Mouse (Mus musculus) cerebellum, adult 2 months (tissue): ENCODE measurements around the gene Mob3a. TPM values are rescaled to one million over a fixed set of nuclear protein-coding genes. Genes with fewer than 3 reads are reported as not detected.
A peak's percentile ranks its signal among the peaks of the same experiment; 100 is the strongest.

Source experiments
- DNase-seq, 2 experiments: peaks; one replicate each; pipeline ENCODE4 v3.0.0; 2021
- H3K27ac ChIP-seq: fragments of 200-500 bp; 2 replicates; pipeline ENCODE4 v1.5.1; 2012; ENCODE audit warnings: low read length, control low read depth, inconsistent platforms; ENCODE audit not compliant: insufficient read depth
- H3K27me3 ChIP-seq: fragments of 200-500 bp; 2 replicates; pipeline ENCODE4 v1.6.1; 2012; ENCODE audit warnings: inconsistent platforms, mild to moderate bottlenecking, low read length, moderate library complexity; ENCODE audit not compliant: control insufficient read depth, insufficient read depth
- H3K4me1 ChIP-seq: fragments of 200-500 bp; 2 replicates; pipeline ENCODE4 v1.6.1; 2011; ENCODE audit warnings: low read length; ENCODE audit not compliant: control insufficient read depth, insufficient read depth
- H3K4me3 ChIP-seq: fragments of 200-500 bp; replicated peaks from 2 replicates; pipeline ENCODE3; 2011; ENCODE audit warnings: mild to moderate bottlenecking, low read depth, low read length, control low read depth; ENCODE audit not compliant: insufficient read depth
- CTCF ChIP-seq: fragments of 200-500 bp; IDR thresholded peaks from 2 replicates; pipeline ENCODE4 v1.5.1; 2011; ENCODE audit warnings: low read depth, mild to moderate bottlenecking, control low read depth, low read length, moderate library complexity, borderline replicate concordance; ENCODE audit not compliant: insufficient read depth
- POLR2A ChIP-seq: fragments of 200-500 bp; IDR thresholded peaks from 2 replicates; pipeline ENCODE4 v1.6.1; 2011; ENCODE audit warnings: low read length, control low read depth, borderline replicate concordance; ENCODE audit not compliant: insufficient read depth
- WGBS: fragments of 180-500 bp; shearing (Covaris S2); methylation state at CpG from one replicate; pipeline ENCODE4 v1.1.7; 2018; 5-methylcytosine and 5-hydroxymethylcytosine counted together
- polyA plus RNA-seq: library from polyadenylated mRNA; depleted of rRNA; stranded (reverse); fragments of >200 nt; gene quantifications from 2 replicates; pipeline ENCODE4 v1.2.3, GENCODE M21; 2012

Mob3a gene
- polyA plus RNA-seq, 1 experiment = 12.6 TPM

- Histone ChIP-seq H3K27me3 (no peaks in the 10 kb centered on the region), H3K27ac (peak overlapping the region; percentile 49; the same call in 1 of the 2 replicates), H3K4me1 (peaks cover 21% of the 10 kb centered on the region; the same call in 1 of the 2 replicates), H3K4me3 (peak overlapping the region; percentile 89)
- WGBS = 5% methylated on average over 5 of the region's 5 CpGs
- TF ChIP-seq POLR2A (no peak), CTCF (no peak)
- DNase-seq = peak; percentile 51 to 53
Measured at GRCm38 (mm10) chr10:80741146-80741545, 39.4 kb upstream of the Mob3a start.

GRCm38 (mm10) chr10:80738657-80739056, 36.9 kb upstream of the Mob3a start:
- peaks cover 40% of the 10 kb centered on the region for H3K4me1 ChIP-seq
- H3K4me3 ChIP-seq = no peak overlapping the region
- no peak overlapping the region for H3K27ac ChIP-seq
- no peaks in the 10 kb centered on the region for H3K27me3 ChIP-seq
- DNase-seq = no peak
- TF ChIP-seq CTCF = no peak
- TF ChIP-seq POLR2A = no peak
- WGBS = 31% methylated on average over 1 of the region's 1 CpGs

GRCm38 (mm10) chr10:80736731-80737130, 35.0 kb upstream of the Mob3a start:
- Histone ChIP-seq H3K27me3 (no peaks in the 10 kb centered on the region), H3K4me3 (no peak overlapping the region), H3K4me1 (peaks cover 49% of the 10 kb centered on the region), H3K27ac (peak overlapping the region; percentile 73)
- DNase-seq = peak; percentile 69 to 82
- TF ChIP-seq CTCF (no peak), POLR2A (no peak)
- 3% methylated on average over 5 of the region's 5 CpGs for WGBS

DNA sequence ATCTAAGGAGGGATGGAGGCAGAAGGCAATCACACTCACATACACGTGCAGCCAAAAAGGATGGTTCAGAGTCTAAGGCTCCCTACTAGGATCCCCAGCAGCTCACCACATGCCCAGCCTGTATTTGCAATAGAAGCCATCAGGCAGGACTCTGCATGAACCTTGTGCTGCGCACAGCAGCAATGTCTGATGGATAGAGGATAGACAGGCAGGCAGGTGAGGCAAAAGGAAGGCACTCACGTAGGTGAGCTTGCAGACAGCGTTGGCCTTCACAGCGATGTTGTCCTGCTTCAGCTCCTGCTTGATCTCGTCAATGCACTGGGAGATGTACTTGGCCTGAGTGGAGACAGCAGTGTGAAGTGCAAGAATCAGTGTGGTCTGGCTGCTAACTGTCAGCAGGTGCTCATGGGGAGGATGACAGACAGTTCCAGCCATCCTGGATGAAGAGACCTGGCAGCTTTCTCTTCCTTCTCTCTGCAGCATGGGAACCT, 30.9 kb upstream of the Mob3a start:
- H3K4me1 ChIP-seq = peaks cover 55% of the 10 kb centered on the region
- H3K27me3 ChIP-seq = no peaks in the 10 kb centered on the region
- H3K27ac ChIP-seq = peak overlapping the region; percentile 61
- no peak for TF ChIP-seq CTCF
- no peak for TF ChIP-seq POLR2A
- H3K4me3 ChIP-seq = no peak overlapping the region
- DNase-seq = peak; percentile 54 to 71
- WGBS = 13% methylated on average over 6 of the region's 6 CpGs

GRCm38 (mm10) chr10:80727369-80728127, 25.8 kb upstream of the Mob3a start:
- H3K27ac ChIP-seq = no peak overlapping the region
- no peak overlapping the region for H3K4me3 ChIP-seq
- TF ChIP-seq CTCF (no peak), POLR2A (no peak)
- 77% methylated on average over 5 of the region's 5 CpGs for WGBS
- DNase-seq = no peak
- peaks cover 19% of the 10 kb centered on the region for H3K4me1 ChIP-seq
- H3K27me3 ChIP-seq = no peaks in the 10 kb centered on the region

GRCm38 (mm10) chr10:80717281-80717680, 15.5 kb upstream of the Mob3a start:
- WGBS = 37% methylated on average over 1 of the region's 1 CpGs
- H3K4me3 ChIP-seq = no peak overlapping the region

GRCm38 (mm10) chr10:80710834-80711233, 9.1 kb upstream of the Mob3a start:
- Histone ChIP-seq H3K27me3 (no peaks in the 10 kb centered on the region), H3K4me1 (peaks cover 3% of the 10 kb centered on the region), H3K4me3 (no peak overlapping the region), H3K27ac (no peak overlapping the region)
- no peak for TF ChIP-seq POLR2A
- no peak for TF ChIP-seq CTCF
- 59% methylated on average over 3 of the region's 3 CpGs for WGBS
- no peak for DNase-seq

More at GRCm38 (mm10) chr10:80717281-80717680, 15.5 kb upstream of the Mob3a start:
- TF ChIP-seq POLR2A = no peak
- no peak for TF ChIP-seq CTCF
- Histone ChIP-seq H3K27ac (no peak overlapping the region), H3K4me1 (no peaks in the 10 kb centered on the region), H3K27me3 (no peaks in the 10 kb centered on the region)
- no peak for DNase-seq

- Histone ChIP-seq H3K4me1 (peaks cover 25% of the 10 kb centered on the region), H3K4me3 (no peak overlapping the region), H3K27ac (no peak overlapping the region), H3K27me3 (no peaks in the 10 kb centered on the region)
- TF ChIP-seq POLR2A = no peak
- no peak for TF ChIP-seq CTCF
- 36% methylated on average over 3 of the region's 3 CpGs for WGBS
- DNase-seq = no peak
Measured at GRCm38 (mm10) chr10:80705479-80705878, 3.7 kb upstream of the Mob3a start.
